Mouse (Mus musculus) small intestine, adult 2 months (tissue): ENCODE measurements around the gene Slc22a22.

Experiments used
- CTCF ChIP-seq: fragments of 200-500 bp; IDR thresholded peaks from 2 replicates; pipeline ENCODE4 v1.5.1; 2012; ENCODE audit warnings: low read depth, mild to moderate bottlenecking, control low read depth, inconsistent platforms, low read length, moderate library complexity, mixed read lengths; ENCODE audit not compliant: insufficient replicate concordance, insufficient read length; ENCODE audit errors: extremely low read depth
- POLR2A ChIP-seq: fragments of 200-500 bp; IDR thresholded peaks from 2 replicates; pipeline ENCODE4 v1.6.1; 2012; ENCODE audit warnings: low read depth, mild to moderate bottlenecking, control low read depth, inconsistent platforms, low read length, moderate library complexity

DNA sequence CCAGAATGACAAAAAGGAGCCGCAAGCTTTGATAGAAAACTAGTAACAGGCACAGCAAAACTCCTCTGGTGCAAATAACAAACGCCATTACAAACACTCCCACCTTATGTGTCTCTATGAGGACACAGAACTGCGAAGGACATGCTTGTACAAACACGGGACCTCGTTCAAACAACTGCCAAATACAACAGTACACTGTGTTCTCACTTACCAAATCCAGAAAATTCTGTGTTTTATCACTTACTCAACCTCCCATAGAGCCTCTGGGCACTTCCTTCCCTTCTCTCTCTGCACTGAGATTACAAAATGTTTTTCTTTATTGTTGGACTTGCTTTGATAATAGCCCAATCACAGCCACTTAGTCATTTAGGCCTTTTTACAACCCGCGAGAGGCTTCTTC, 97.0 kb downstream of the Slc22a22 start:
- no peak for TF ChIP-seq CTCF
- TF ChIP-seq POLR2A, result no peak
